Mouse (Mus musculus) G1E (cell line): Measurements from ENCODE around the gene Nrg3. TPM values are rescaled to one million over a fixed set of nuclear protein-coding genes. Genes with fewer than 3 reads are reported as not detected.
"Not testable (repeated sequence)": the region's sequence is repeated elsewhere in the genome, so short reads cannot be mapped to it uniquely, and the experiment has no call there.

Experiments used
- ATAC-seq: 2 replicates; pipeline ENCODE4 v1.8.0; 2016; ENCODE audit warnings: mild to moderate bottlenecking; ENCODE audit not compliant: insufficient number of reproducible peaks, poor library complexity, low FRiP score, severe bottlenecking; ENCODE audit errors: extremely low read depth
- DNase-seq: peaks from one replicate; pipeline ENCODE4 v3.0.0; 2012; ENCODE audit warnings: low spot score
- H3K27me3 ChIP-seq: 2 replicates; pipeline ENCODE4 v1.6.1; 2012; ENCODE audit warnings: mild to moderate bottlenecking, low read length, inconsistent platforms; ENCODE audit not compliant: insufficient read depth
- H3K36me3 ChIP-seq: replicated peaks from 2 replicates; pipeline ENCODE3; 2012; ENCODE audit warnings: mild to moderate bottlenecking, inconsistent platforms
- H3K4me1 ChIP-seq: 2 replicates; pipeline ENCODE4 v1.6.1; 2012; ENCODE audit warnings: low read depth, low read length, inconsistent platforms, mixed read lengths; ENCODE audit not compliant: insufficient read depth
- H3K4me3 ChIP-seq: 2 replicates; pipeline ENCODE4 v1.5.1; 2012; ENCODE audit warnings: low read depth, mild to moderate bottlenecking, inconsistent platforms, low read length, moderate library complexity, mixed read lengths
- H3K9me3 ChIP-seq: replicated peaks from 2 replicates; pipeline ENCODE4 v1.6.1; 2012; ENCODE audit warnings: inconsistent platforms
- CTCF ChIP-seq: IDR thresholded peaks from 2 replicates; pipeline ENCODE4 v1.5.1; 2012; ENCODE audit warnings: low read depth, low read length, inconsistent platforms, mixed read lengths
- GATA1 ChIP-seq: IDR thresholded peaks from 2 replicates; pipeline ENCODE4 v1.6.1; 2012; ENCODE audit warnings: borderline replicate concordance, low read length, inconsistent platforms, mixed read lengths
- GATA2 ChIP-seq: IDR thresholded peaks from 2 replicates; pipeline ENCODE4 v1.6.1; 2012; ENCODE audit warnings: low read depth, low read length, inconsistent platforms, borderline replicate concordance
- POLR2AphosphoS5 ChIP-seq: IDR thresholded peaks from 2 replicates; pipeline ENCODE4 v1.6.1; 2012; ENCODE audit warnings: low read depth, low read length, inconsistent platforms; ENCODE audit not compliant: insufficient replicate concordance
- TAL1 ChIP-seq: conservative IDR thresholded peaks from 2 replicates; pipeline ENCODE4 v1.6.1; 2012; ENCODE audit warnings: low read depth, low read length, inconsistent platforms, mixed read lengths
- polyA plus RNA-seq: library from polyadenylated mRNA; stranded (reverse); fragments of >175 nt; gene quantifications from 2 replicates; pipeline ENCODE4 v1.2.3, GENCODE M21; 2012
- total RNA-seq, 2 experiments: library from RNA; stranded (forward) in 1 of 2; stranded (reverse) in 1 of 2; fragments of 200-1000 nt in 1 of 2; fragments of >200 nt in 1 of 2; fragmentation: Nextera tagmentation in 1 of 2; gene quantifications; 2 replicates each; pipeline ENCODE4 v1.2.3; 2014 to 2017

The Nrg3 gene
- total and polyA plus RNA-seq, 3 experiments = 0.27 TPM; not detected in 2

DNA sequence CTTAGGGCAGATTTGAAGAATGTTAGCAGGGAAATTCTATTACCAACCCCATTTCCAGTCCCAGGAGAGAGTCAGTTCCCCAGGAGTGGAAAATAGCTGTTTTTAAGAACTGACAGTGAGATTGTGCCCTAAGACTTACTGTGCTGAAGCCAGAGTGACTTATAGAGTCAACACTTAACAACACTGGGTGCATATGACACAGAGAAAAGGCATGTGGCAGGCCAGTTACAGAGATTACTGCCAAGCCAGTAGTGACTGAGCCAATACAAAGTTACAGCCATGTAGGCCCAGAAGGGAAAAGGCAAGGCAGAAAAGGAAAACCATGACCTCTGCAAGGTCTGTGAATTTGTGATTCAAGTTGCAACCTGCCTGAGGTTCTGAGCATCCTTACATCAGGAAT lies 1098.2 kb downstream of the Nrg3 start:
- no peak for ATAC-seq
- DNase-seq = no peak
- 0 out of 2 replicates have a peak, but pooled peaks cover 3% of the 10 kb centered on the region for H3K9me3 ChIP-seq

DNA sequence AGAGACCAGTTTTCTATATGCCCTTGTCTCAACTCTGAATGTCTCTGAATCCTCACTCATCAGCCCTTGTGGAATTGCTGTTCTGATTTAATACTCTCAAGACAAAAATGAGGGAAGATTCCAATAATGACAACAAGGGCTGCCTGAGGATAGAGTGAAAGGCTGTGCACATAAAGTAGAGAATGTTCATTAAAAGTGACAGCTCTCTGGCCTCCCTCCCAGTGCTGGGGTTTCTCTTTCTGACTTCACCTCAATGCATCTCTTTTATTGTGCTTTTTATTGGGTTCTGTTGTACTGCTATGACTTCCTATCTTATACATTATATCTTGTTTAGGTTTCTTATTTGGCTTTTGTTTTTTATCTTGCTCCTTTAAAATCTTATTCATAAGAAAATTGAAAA lies 1131.9 kb downstream of the Nrg3 start:
- no peaks in the 10 kb centered on the region for H3K36me3 ChIP-seq
- no peaks in the 10 kb centered on the region for H3K9me3 ChIP-seq
- no peaks in the 10 kb centered on the region for H3K27me3 ChIP-seq
- no peak overlapping the region for H3K4me3 ChIP-seq
- no peaks in the 10 kb centered on the region for H3K4me1 ChIP-seq
- no peak for DNase-seq
- no peak for ATAC-seq
- no peak for TF ChIP-seq GATA2

More for the DNA sequence above, 1098.2 kb downstream of the Nrg3 start:
- TF ChIP-seq GATA2 (no peak), POLR2AphosphoS5 (no peak), CTCF (no peak), GATA1 (no peak), TAL1 (no peak)
- Histone ChIP-seq H3K4me3 (no peak overlapping the region), H3K4me1 (no peaks in the 10 kb centered on the region), H3K36me3 (no peaks in the 10 kb centered on the region), H3K27me3 (no peaks in the 10 kb centered on the region)

- not testable (repeated sequence) for H3K4me3 ChIP-seq, H3K4me1 ChIP-seq, DNase-seq, H3K9me3 ChIP-seq, H3K36me3 ChIP-seq, ATAC-seq, H3K27me3 ChIP-seq
These were observed 1150.0 kb downstream of the Nrg3 start for GRCm38 (mm10) chr14:38322841-38323240.

GRCm38 (mm10) chr14:38320619-38321340 lies 1152.1 kb downstream of the Nrg3 start:
- no peak for ATAC-seq
- Histone ChIP-seq H3K4me3 (no peak overlapping the region), H3K36me3 (no peaks in the 10 kb centered on the region), H3K9me3 (0 out of 2 replicates have a peak, but pooled peaks cover 2% of the 10 kb centered on the region), H3K4me1 (no peaks in the 10 kb centered on the region), H3K27me3 (no peaks in the 10 kb centered on the region)
- TF ChIP-seq GATA1 = no peak
- no peak for TF ChIP-seq POLR2AphosphoS5
- TF ChIP-seq CTCF = no peak
- TF ChIP-seq GATA2 = no peak
- no peak for TF ChIP-seq TAL1
- no peak for DNase-seq
